Mouse (Mus musculus): Measurements from ENCODE around the gene Vps29.

Gene Vps29

DNA sequence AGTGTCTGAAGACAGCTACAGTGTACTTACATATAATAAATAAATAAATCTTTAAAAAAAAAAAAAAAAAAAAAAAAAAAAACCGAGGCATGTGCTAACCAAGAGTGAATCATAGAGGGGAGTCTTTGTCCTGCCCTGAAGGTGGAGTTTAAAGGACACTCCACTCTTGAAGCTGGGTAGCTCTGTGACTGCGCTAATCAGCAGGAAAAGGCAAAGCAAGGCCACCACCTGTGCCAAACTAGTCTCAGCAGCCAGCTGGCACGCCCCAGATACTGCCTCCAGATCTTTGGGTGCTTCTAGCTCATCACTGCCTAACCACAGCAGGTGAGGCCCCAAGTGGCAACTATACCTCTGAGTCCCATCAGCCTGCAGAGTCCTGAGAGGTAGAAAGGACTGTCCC is 19.5 kb upstream of the Vps29 start:
- DNase-seq (ENCODE audit: low read depth in 2 of 2, low spot score in 2 of 2) = no peak

DNA sequence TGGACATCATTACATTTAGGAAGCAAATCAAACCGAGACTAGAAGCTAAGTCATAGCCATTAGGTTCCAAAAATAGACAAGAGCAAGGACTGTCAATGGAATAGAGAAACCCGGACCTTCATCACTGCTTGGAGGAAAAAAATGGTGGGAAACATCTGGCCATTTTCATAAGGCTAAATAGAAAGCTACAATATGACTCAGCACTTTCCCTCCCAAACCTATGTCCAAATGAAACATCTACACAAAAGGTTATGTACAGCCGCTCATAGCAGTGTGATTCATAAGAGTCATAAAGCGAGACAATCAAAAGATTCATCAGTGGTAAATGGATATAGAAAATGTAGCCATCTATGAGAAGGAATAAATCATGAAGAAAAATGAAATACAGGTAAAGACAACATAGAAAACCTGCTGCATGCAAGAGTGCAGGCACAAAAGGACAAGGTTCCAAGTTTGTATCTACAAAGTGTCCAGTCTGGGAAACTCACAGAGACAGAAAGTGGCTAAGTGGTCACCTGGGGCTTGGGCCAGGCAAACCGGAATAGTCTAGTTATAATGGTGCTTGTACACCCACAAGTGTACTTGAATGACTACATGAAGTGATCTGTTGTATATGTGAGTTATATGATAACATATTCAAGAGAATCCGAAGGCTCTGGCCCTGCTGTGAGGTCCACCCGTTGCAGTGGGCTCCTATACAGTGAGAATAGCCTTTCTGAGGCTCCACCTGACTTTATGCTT is 17.4 kb upstream of the Vps29 start:
- DNase-seq (ENCODE audit: low read depth in 2 of 2, low spot score in 2 of 2) = no peak

DNA sequence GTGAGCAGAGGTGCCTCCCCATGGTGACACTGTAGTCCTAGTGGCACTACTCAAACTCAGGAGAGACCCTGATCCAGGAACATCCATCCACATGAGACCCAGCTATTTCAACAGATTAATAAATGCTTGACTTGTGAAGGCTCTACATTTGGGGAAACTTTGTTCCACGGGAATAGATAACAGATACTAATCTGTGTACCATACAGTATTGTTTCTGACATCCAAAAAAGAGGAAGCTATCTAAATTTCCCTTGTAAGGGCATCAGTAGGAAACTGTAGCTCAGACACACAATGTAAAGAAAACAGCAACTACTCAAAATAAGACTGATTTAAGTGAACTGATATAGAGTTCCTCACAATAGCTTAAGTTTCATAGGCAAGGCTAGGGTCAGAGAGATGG is 11.3 kb upstream of the Vps29 start:
- DNase-seq (ENCODE audit: low read depth in 2 of 2, low spot score in 2 of 2) = no peak

DNA sequence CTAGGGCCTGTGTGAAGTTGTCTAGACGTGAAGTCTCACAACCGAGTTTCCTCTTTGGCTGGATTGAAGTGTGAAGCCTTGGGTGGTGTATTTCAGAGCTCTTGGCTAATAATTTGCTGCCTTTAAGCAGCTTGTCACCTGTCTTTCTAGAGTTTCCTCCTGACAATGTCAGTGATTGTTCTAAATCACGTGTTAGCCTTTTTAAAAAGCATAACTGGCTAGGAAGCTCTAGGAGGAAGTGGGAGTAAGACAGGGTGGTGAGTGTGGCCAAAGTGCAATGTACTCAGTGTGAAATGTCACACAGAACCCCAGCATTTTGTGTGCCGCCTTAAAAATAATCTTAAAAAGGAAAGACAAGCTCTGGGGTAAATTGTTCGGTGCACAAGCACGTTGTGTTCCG is 10.4 kb upstream of the Vps29 start:
- DNase-seq (ENCODE audit: low read depth in 2 of 2, low spot score in 2 of 2) = peak in 1 of 2 experiments; percentile 19

DNA sequence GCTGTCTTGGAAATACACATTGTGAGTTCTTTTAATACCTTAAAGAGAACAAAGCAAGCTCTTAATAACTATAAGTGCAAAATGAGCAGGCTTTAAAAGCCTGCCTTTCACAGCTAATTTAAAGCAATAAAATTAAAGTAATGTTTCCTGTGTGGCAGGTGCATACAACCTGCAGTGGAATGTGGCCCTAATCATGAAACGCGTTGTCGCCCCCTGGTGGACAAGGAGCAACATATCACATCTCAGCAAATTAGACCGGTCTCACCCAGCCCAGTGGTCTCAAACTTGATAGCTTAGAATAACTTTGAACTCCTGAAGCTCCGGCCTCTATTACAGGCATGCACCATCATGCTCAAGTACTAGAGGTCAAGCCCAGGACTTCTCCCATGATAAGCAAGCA is 9.9 kb upstream of the Vps29 start:
- DNase-seq (ENCODE audit: low read depth in 2 of 2, low spot score in 2 of 2) = peak; percentile 77 to 83

DNA sequence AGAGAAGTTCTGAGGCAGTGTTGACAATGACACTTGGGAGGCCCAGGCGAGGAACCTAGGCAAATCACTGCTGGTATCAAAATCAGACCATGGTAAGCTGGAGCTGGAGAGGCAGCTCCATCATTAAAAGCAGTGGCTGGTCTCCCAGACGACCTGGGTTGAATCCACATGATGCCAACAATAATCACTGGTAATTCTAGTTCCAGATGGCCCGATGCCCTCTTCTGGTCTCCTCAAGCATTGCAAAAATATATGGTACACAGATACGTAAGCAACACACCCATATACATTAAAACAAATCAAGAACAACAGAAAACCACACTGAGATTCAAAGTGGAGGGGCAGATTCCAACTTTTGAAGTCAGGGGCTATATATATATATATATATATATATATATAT is 8.4 kb upstream of the Vps29 start:
- no peak for DNase-seq (ENCODE audit: low read depth in 2 of 2, low spot score in 2 of 2)

DNA sequence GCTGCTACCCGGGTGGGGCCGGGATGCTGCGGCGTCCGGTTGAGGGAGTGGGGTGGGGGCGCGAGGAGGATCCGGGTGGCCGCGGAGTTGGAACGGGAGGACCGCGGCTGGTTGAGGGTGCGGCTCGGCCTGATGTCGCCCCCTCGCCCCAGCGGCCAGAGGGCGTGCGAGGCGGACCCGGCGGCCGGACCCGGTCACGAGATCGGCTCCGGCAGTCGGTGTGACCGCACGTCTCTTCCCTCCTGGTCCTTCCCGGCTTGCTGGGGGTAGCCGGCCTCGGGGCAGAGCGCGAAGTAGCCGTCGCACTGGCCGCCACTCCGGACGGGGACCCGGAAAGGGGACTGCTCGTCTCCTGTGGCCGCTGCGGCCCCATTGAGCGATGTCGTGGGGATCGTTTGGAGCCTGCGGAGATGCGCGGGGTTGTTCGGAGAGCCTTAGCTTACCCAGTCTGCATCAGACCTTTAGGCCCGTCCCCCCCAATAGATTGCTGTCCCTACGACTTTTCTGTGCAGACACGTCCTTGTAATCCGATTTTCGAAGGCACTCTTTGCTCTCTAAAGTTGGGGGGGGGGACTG is 411 bp downstream of the Vps29 start:
- DNase-seq (ENCODE audit: low read depth in 2 of 2, low spot score in 2 of 2) = no peak

DNA sequence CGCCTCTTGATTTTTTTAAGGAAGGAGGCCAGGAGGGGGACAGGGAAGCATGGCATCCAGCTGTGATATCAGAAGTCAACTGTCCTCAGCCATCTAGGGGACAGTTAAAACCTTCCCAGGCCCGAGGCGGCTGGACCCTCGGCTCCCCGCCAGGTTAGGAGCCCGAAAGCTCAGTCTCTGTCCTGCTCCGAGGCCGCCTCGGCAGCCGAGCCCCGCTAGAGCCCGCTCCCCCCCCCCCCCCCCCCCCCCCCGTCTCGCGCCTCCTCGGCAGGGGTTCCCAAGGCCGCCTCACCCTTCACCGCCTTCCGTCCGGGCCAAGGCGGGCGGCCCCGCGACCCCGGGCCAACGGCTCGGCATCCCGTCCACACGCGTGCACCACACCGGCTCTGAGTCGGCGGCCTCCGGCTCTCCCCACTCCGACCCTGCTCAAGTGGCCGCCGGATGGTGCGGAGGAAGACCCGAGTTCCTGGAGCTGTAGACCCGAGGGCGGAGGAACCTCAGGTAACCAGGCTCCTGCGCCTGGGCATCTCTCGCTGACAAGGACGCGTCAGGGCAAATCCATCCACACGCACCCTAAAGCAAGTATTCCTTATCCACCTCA is 17.5 kb downstream of the Vps29 start, which contains the start of gene Gpn3:
TSS of gene Gpn3 (plus strand) at position 286 of the 601 bp plus-strand sequence.
- DNase-seq (ENCODE audit: low read depth in 2 of 2, low spot score in 2 of 2) = no peak

DNA sequence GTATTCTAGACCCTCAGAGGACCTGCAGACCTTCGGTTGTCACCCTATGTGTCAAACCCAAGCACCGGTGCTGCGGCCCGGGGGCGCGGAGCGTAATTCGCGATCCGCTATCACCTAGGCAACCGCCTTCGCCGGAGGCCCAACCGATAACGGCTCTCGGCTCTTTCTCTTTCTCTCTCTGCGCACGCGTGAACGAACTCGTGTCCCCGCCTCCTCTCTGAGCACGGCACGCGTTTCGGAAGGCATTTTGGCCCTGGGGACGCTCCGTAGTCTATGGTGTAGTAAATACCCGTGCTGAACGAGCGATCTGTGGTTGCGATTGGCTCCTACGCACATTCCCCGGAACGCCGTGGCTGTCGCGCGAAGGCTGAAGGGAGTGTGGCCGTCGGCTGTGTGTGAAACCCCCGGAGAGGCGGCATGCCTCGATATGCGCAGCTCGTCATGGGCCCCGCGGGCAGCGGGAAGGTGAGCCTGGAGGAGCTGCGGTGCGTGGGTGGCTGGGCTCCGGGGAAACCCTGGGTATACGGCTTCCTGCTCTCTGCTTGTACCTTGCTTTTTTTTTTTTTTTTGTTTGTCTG is 18.1 kb downstream of the Vps29 start, which contains the start of gene Fam216a:
TSS of gene Fam216a (minus strand) at position 173 of the 578 bp plus-strand sequence.
- peak; percentile 98 for DNase-seq (ENCODE audit: low read depth in 2 of 2, low spot score in 2 of 2)

DNA sequence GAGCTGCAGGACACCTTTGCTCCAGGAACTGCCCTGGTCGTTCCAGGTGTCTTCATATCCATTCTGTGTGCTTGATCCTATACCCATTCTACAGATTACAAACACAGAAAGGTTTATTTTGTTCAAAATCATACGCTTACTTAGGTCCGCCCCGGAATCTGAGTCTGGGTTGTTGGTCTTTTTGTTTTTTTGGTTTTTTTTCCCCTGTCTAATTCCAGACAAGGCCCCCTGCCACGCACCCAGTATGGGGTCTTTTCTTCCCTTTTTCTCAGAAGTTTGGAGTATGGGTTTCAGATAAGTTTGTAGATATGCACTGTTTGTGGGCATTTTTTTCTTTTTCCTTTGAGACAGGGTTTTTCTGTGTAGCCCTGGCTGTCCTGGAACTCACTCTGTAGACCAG is 18.7 kb downstream of the Vps29 start:
- no peak for DNase-seq (ENCODE audit: low read depth in 2 of 2, low spot score in 2 of 2)

DNA sequence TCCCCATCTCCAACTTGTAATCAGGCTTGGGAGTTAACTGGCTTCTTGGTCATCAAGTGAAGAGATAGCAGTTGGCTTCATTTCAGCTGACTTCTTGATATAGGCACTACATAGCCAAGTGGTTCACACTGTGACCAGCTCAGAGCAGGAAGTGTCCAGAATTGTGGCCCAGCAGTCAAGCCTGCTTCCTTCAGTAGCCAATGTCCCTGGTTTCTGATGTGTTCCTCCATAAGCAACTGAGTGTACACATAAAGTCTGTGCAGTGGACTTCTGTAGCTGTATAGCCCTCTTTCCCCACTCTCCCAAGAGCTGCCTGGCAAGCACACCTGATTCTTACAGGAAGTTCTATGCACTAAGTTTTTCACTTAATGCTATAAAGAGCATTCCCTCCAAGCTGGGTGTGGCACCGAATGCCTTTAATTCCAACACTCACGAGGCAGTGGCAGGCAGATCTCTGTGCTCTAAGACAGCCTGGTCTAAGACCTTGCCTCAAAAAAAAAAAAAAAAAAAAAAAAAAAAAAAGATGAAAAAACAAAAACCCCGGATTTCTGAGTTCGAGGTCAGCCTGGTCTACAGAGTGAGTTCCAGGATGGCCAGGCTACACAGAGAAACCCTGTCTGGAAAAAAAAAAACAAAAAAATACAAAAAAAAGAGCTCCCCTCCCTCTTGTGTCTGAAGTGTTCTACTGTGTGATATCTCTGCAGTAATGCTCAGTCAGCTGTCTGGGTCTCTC is 23.1 kb downstream of the Vps29 start:
- no peak for DNase-seq (ENCODE audit: low read depth in 2 of 2, low spot score in 2 of 2)

DNA sequence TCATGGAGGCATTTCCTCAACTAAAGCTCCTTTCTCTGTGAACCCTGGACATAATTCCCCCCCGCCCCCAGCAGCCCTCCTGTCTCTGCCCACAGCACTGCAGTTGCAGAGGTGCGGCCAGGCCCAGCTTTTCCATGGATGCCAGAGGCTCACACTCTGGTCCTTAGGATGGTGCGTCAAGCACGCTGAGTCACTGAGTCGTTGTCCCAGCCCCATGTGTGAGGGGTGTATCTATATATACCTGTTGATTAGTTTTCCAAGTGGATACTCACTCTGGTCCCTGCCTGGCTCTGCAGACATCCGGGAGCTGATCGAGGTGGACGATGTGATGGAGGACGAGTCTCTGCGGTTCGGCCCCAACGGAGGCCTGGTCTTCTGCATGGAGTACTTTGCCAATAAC is 24.0 kb downstream of the Vps29 start:
- DNase-seq (ENCODE audit: low read depth in 2 of 2, low spot score in 2 of 2) = no peak

DNA sequence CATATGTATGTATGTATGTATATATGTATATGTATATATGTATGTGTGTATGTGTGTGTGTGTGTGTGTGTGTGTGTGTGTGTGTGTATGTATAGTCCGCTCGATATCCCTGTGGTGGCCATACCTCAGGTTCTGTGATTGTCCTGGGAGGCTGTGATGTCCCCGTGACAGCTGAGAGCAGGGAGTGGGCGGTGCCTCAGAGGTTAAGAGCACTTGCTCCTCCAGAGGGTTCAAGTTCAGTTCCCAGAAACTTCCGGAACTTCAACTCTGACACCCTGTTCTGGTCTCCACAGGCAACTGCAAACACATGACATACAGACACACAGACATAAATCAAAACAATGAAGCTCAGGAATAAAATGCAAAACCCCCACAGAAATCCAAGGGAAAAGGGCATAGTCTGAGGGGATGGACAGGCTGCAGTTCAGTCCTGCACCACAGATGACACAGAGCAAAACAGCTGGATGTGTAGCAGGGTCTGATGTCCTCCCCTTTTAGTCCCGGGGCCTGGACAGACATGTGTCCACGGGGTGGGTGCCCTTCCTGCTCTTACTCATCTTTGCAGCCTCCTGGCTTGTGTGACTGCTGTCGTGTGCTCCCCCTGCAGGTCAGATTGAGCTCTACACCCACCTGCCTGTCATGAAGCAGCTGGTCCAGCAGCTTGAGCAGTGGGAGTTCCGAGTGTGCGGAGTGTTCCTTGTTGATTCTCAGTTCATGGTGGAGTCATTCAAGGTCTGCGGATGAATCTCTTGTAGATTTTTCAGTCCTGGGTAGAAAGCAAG is 25.4 kb downstream of the Vps29 start:
- DNase-seq (ENCODE audit: low read depth in 2 of 2, low spot score in 2 of 2) = peak; percentile 68 to 76

DNA sequence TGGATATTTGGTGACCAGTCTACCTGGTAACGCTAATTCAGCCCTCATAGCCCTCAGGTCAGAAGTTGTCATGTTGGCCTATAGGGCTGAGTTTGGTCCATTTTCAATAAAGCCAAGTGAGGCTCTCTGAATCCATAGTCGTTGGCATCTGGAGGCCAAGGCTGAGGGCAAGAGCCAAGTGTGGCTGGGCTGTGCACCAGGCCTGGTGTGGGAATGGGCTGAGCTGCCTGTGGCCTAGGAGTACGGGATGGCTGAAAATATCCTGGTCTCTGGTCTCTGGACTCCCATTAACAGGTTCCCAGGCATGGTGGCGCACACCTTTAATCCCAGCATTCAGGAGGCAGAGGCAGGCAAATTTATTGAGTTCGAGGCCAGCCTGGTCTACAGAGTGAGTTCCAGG is 35.8 kb downstream of the Vps29 start:
- no peak for DNase-seq (ENCODE audit: low read depth in 2 of 2, low spot score in 2 of 2)

DNA sequence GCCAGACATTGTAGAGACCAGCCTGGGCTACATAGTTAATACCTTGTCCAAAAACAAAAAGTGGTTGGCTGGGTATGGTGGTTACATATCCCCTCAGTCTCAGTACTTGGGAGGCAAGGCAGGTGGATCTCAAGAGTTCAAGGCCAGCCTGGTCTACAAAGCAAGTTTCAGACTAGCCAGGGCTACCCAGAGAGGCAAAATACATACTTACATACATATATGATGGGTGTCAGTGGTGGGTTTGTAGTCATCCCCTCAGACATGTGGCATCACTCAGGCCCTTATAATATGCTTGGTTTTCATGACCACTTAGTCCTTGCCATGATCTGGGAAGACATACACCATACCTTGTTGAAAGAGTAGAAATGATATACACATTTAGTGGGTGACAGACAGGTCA is 36.5 kb downstream of the Vps29 start:
- DNase-seq (ENCODE audit: low read depth in 2 of 2, low spot score in 2 of 2) = no peak

DNA sequence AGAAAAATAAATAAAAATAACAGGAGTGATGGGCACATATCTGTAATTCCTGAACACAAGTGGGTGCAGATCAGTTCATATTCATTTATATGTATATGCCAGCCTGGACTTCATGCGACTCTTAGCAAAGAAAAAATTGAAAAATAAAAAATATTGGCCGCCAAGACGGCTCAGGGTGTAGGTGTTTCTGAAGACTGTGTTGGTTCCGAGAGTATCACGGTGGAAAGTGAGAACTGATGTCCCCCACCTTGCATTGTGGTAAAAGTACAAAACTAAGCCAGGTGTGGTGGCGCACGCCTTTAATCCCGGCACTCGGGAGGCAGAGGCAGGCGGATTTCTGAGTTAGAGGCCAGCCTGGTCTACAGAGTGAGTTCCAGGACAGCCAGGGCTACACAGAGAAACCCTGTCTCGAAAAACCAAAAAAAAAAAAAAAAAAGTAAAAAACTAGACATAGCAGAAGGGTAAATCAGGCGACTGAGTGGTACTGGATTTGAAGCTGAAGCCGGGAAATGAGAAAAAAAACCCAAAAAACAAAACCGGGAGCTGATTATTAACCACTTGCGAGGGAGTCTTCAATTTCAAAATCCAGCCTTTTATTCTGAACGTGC is 37.1 kb downstream of the Vps29 start:
- DNase-seq (ENCODE audit: low read depth in 2 of 2, low spot score in 2 of 2) = no peak

DNA sequence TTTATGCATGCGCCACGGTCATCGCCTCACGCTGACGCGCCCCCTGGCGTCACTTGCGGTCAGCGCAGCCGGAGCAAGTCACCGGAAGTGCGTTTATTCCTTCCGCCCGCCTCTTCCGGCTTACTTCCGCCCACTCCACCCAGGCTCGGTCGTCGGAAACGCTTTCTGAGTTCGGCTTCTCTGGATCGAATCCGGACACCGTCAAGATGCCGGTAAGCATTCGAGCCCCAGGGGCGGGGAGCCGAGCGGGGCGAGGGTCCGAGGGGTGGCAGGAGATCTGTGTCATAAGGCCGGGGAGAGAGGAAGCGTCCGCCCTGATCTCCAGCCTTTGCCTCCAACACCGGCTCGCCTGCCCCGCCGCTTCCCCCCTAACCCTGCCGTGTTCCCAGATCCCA is 37.6 kb downstream of the Vps29 start, which contains the start of gene Arpc3:
TSS of gene Arpc3 (plus strand) at position 93 of the 395 bp plus-strand sequence.
- DNase-seq (ENCODE audit: low read depth in 2 of 2, low spot score in 2 of 2) = peak; percentile 87 to 90

DNA sequence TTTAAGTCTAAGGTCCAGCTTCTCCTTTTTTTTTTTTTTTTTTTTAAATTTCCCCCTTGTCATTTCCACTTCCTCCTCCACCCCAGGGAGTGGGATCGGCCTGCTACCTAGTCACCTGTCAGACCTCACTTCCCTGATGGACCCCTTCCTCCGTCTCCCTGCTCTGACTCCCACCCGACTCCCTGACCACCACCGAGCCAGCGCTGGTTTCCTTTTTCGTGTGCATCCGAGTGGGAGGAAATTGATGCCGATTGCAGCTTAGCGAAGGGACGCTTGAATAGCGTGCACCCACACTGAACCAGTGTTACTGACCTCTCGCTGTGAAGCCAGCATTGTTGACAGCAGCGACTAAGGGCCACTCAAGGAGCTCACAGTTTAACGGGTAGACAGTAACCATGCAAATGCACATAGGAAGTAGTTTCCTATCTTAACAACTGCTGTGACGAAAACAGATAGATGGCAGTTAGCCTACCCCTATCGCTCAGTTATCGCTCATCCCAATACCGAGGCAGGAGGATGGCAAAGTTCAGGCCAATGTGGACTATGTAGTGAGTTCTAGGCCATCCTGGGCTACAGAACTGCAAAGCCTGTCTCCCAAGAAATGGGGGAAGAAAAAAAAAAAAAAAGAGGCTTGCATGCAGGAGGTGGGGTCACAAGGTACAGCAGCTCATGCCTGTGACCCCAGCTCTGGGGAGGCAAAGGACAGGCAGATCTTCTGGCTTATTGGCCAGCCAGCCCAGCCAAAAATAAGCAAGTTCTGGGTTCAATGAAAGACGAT is 38.2 kb downstream of the Vps29 start:
- DNase-seq (ENCODE audit: low read depth in 2 of 2, low spot score in 2 of 2) = no peak

DNA sequence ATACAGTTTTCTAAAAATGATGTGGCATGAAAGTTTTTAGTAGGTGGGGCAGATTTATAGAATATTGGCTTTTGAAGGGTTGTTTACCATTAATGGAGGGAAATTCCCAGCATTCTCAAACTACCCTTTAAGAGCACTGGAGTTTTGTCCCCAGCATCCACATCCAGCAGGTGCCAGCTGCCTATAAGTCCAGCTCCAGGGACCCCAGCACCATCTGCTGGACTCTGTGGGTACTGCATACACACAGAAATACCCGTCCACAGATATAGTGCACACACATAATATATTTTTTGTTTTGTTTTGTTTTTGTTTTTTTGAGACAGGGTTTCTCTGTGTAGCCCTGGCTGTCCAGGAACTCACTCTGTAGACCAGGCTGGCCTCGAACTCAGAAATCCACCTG is 39.7 kb downstream of the Vps29 start:
- DNase-seq (ENCODE audit: low read depth in 2 of 2, low spot score in 2 of 2) = peak; percentile 71 to 86

Data from CD8-positive naive resting alpha-beta T cell, adult 2 months (primary cell).